Mouse (Mus musculus) C2C12 (cell line): ENCODE results near the gene Apol7a. TPM values are rescaled to one million over a fixed set of nuclear protein-coding genes. Genes with fewer than 3 reads are reported as not detected.
A peak's percentile ranks its signal among the peaks of the same experiment; 100 is the strongest.

Experiments used
- H3K27me3 ChIP-seq: one replicate; pipeline ENCODE4 v1.6.1; 2011; ENCODE audit not compliant: control insufficient read depth, insufficient read depth, insufficient read length
- H3K36me3 ChIP-seq: one replicate; pipeline ENCODE4 v1.6.1; 2011; ENCODE audit not compliant: control insufficient read depth, insufficient read depth
- H3K4me3 ChIP-seq: one replicate; pipeline ENCODE4 v1.5.1; 2011; ENCODE audit warnings: mild to moderate bottlenecking, control low read depth; ENCODE audit not compliant: poor library complexity, insufficient read depth, severe bottlenecking
- H3K79me2 ChIP-seq: one replicate; pipeline ENCODE4 v1.6.1; 2011; ENCODE audit not compliant: control insufficient read depth, insufficient read depth
- H3K79me3 ChIP-seq: one replicate; pipeline ENCODE4 v1.6.1; 2011; ENCODE audit warnings: low read depth, control low read depth
- H3ac ChIP-seq: one replicate; pipeline ENCODE3; 2011; ENCODE audit warnings: low read depth; ENCODE audit not compliant: control insufficient read depth, insufficient read length
- CEBPB ChIP-seq: IDR thresholded peaks from one replicate; pipeline ENCODE4 v1.6.1; 2011; ENCODE audit warnings: low read depth, mild to moderate bottlenecking, control low read depth, moderate library complexity
- CTCF ChIP-seq: IDR thresholded peaks from one replicate; pipeline ENCODE4 v1.5.1; 2011; ENCODE audit not compliant: control insufficient read depth, insufficient read depth, insufficient read length
- FOSL1 ChIP-seq: IDR thresholded peaks from one replicate; pipeline ENCODE4 v1.8.0; 2011; ENCODE audit warnings: mild to moderate bottlenecking, low read length; ENCODE audit not compliant: poor library complexity, insufficient read depth, severe bottlenecking
- MAX ChIP-seq: IDR thresholded peaks from one replicate; pipeline ENCODE4 v1.6.1; 2011; ENCODE audit warnings: mild to moderate bottlenecking, control low read depth
- MYOD1 ChIP-seq: IDR thresholded peaks from one replicate; pipeline ENCODE4 v1.6.1; 2011; ENCODE audit warnings: low read depth; ENCODE audit not compliant: control insufficient read depth, insufficient read length
- MYOG ChIP-seq: IDR thresholded peaks from one replicate; pipeline ENCODE4 v1.6.1; 2011; ENCODE audit not compliant: control insufficient read depth, insufficient read length; ENCODE audit errors: extremely low read depth
- USF1 ChIP-seq: IDR thresholded peaks from one replicate; pipeline ENCODE4 v1.6.1; 2011; ENCODE audit warnings: low read depth, mild to moderate bottlenecking, control low read depth, moderate library complexity
- polyA plus RNA-seq: library from polyadenylated mRNA; unstranded; fragments of >200 nt; fragmentation: generic; extraction: Trizol; gene quantifications from one replicate; pipeline ENCODE4 v1.2.1, GENCODE M21; 2012; ENCODE audit warnings: missing spikeins

Apol7a gene
- polyA plus RNA-seq, 1 experiment: 0.27 TPM

- no peaks in the 10 kb centered on the region for H3K79me2 ChIP-seq
- no peaks in the 10 kb centered on the region for H3K79me3 ChIP-seq
- TF ChIP-seq FOSL1 (no peak), CTCF (no peak), MYOG (no peak), CEBPB (no peak), MAX (no peak), USF1 (no peak), MYOD1 (no peak)
- no peaks in the 10 kb centered on the region for H3K36me3 ChIP-seq
- no peak overlapping the region for H3ac ChIP-seq
- H3K4me3 ChIP-seq: no peak overlapping the region
- H3K27me3 ChIP-seq: no peaks in the 10 kb centered on the region
Observed at GRCm38 (mm10) chr15:77368818-77369320, 30.0 kb downstream of the Apol7a start.

DNA sequence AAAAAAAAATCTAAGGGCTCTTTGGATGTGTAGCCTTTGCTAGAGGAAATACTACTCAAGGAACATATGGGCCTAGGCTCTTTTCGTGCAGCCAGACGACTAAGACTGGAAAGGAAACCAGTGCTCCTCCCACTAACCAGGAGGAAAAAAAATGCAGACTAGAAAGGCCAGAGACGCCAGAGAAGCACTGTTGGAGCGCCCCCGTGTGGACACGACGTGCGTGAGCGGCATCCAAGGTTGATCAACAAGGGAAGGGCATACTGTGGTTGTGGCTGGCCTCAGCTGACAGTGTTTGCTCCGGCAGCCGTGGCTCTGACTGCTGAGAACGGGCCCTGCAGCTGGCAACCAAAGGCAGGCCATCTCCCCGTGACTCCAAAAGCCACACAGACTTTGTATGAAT, 30.8 kb downstream of the Apol7a start:
- Histone ChIP-seq H3ac (no peak overlapping the region), H3K79me3 (no peaks in the 10 kb centered on the region), H3K4me3 (no peak overlapping the region), H3K36me3 (no peaks in the 10 kb centered on the region), H3K79me2 (no peaks in the 10 kb centered on the region), H3K27me3 (no peaks in the 10 kb centered on the region)
- TF ChIP-seq MAX: peak; percentile 54
- no peak for TF ChIP-seq MYOD1
- peak; percentile 99 for TF ChIP-seq CTCF
- TF ChIP-seq USF1: no peak
- TF ChIP-seq FOSL1: no peak

DNA sequence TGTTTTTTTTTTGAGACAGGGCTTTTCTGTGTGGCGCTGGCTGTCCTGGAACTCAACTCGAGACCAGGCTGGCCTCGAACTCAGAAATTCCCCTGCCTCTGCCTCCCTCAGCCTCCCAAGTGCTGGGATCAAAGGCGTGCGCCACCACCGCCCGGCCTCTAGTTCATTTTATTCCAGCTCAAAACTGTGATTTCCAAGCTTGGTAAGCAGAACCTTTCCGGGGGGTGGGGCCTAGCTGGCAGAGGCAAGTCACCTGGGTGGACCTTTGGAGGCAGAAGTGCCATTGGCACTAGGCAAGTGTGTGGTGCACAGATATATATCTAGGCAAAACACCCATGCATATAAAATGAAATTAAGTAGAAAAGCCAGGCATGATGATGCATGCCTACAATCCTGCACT, 31.4 kb downstream of the Apol7a start:
- Histone ChIP-seq H3K36me3 (no peaks in the 10 kb centered on the region), H3K27me3 (no peaks in the 10 kb centered on the region), H3K79me3 (no peaks in the 10 kb centered on the region), H3K79me2 (no peaks in the 10 kb centered on the region), H3ac (no peak overlapping the region), H3K4me3 (no peak overlapping the region)
- TF ChIP-seq USF1: no peak
- no peak for TF ChIP-seq MYOD1
- no peak for TF ChIP-seq MYOG
- no peak for TF ChIP-seq FOSL1
- no peak for TF ChIP-seq MAX
- TF ChIP-seq CTCF: no peak
- no peak for TF ChIP-seq CEBPB

DNA sequence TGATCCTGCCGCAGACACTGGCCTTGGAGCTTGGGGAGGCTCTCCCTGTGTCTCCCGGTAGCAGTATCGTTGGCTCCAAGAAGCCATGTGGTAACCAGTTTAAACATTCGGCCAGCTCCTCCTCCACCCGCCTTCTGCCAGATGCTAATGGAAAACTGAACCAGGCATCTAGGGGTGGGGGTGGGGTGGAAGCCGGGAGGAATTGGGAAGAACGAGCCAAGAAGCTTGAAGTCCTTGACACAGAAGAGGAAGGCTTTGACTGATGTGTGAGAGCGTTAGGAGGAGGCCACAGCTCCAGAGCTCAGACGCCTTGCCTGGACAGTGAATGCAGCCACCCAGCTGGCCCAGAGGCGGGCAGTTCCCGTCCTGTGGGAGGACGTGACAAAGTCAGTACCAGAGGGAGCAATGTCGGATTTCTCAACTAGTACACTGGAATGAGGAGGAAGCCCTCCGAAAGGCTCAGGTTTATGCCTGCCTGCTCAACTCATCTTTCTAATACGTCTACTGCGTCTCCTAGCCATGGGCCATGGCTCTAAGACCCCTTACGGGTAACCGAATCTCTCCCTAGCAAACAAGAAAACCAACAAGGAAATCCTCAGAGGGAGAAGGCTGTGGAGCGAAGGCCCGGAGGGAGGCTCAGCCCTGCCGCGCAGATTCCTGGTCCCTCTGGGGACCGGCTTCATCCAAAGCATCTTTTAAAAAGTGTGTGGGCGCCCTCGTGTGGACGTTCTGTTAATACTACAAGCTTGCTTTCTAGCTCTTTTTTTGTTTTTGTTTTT, 32.0 kb downstream of the Apol7a start:
- H3ac ChIP-seq: peak overlapping the region; percentile 45
- H3K79me2 ChIP-seq: no peaks in the 10 kb centered on the region
- no peak overlapping the region for H3K4me3 ChIP-seq
- H3K36me3 ChIP-seq: no peaks in the 10 kb centered on the region
- TF ChIP-seq USF1 (no peak), MYOG (no peak), CEBPB (no peak), CTCF (no peak), MAX (no peak), MYOD1 (no peak), FOSL1 (no peak)
- no peaks in the 10 kb centered on the region for H3K27me3 ChIP-seq
- H3K79me3 ChIP-seq: no peaks in the 10 kb centered on the region

DNA sequence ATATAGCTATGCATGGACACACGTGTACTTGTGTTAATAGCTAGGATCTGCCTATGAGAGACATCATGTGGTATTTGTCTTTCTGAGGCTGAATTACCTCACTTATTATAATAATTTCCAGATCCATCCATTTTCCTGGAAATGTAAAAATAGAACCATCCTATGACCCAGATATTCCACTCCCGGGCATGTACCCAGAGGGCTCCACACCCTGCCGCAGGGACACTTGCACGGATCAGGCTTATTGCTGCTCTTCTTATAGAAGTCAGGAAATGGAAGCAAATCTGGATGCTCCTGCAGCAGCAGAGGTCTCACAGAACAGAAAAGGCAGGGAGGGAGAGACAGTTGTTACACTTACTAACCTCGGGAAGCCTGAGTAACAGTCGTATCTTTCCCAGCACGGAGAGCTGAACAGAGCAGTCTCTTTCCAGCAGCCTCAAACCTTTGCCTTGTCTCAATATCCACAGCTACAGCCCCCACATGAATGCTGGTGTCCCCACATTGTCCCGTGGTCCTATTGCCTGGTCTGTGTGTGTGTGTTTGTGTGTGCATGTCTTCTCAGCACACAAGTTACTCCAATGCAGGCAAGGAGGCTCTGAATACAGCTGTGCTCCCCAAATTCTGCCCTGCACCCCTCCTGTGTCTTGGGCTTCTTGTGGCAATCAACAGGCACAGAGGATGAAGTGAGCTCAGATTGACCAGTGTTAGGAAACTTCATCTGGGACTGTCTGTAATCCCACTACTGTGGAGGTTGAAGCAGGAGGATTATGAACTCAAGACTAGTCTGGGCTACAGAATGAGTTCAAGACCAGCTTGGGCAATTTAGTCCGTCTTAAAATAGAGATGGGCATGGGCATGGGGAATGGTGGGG, 33.0 kb downstream of the Apol7a start:
- Histone ChIP-seq H3K36me3 (no peaks in the 10 kb centered on the region), H3K79me3 (no peaks in the 10 kb centered on the region), H3K79me2 (no peaks in the 10 kb centered on the region), H3K27me3 (no peaks in the 10 kb centered on the region), H3ac (no peak overlapping the region), H3K4me3 (no peak overlapping the region)
- no peak for TF ChIP-seq CTCF
- no peak for TF ChIP-seq FOSL1
- TF ChIP-seq USF1: no peak
- TF ChIP-seq MYOG: no peak
- TF ChIP-seq CEBPB: no peak
- no peak for TF ChIP-seq MYOD1
- no peak for TF ChIP-seq MAX
